Mouse (Mus musculus) mature B cell (primary cell): ENCODE results near the gene Magoh.

Source experiments
- in situ Hi-C: fragments of 300-500 bp; cut with MboI; formaldehyde crosslinking; loops from 2 replicates; pipeline ENCODE4 v1.14.3; 2019

Magoh gene

DNA sequence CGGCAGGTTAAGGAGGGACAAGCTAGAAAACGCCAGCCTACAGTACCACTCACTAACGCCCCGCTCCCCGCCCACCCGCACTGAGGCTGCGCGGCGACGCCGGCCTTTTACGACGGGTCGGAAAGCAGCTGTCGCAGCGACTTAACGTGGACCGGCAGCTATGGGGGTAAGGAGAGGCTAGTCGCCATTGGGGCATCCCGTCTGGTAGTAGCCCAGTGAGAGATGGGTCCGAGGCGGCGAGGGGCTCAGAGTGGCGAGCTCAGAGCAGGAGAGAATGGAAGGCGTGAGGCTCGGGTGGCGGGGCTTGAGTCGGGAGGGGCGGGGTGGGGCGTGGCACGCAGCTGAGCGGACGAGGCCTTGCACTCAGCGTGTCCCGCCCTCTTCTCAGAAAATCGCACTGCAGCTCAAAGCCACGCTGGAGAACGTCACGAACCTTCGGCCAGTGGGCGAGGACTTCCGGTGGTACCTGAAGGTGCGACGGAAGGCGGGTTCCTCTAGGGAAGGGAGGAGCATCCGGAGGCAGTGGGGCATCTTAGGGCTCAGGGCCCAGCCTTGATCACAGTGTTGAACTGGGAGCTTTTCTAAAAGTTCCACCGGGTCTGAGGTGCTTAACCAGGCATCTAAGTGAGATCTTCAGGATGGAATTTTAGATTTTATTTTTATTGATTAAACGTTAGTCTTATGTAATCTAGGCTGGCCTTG is 10.3 kb downstream of the Magoh start, which contains the start of gene 0610037L13Rik:
Gene 0610037L13Rik (plus strand): TSS at position 83 of the 702 bp plus-strand sequence.
- in situ Hi-C loops = no loop called here

GRCm38 (mm10) chr4:107892663-107893062 is 13.1 kb downstream of the Magoh start:
- in situ Hi-C loops = no loop called here

DNA sequence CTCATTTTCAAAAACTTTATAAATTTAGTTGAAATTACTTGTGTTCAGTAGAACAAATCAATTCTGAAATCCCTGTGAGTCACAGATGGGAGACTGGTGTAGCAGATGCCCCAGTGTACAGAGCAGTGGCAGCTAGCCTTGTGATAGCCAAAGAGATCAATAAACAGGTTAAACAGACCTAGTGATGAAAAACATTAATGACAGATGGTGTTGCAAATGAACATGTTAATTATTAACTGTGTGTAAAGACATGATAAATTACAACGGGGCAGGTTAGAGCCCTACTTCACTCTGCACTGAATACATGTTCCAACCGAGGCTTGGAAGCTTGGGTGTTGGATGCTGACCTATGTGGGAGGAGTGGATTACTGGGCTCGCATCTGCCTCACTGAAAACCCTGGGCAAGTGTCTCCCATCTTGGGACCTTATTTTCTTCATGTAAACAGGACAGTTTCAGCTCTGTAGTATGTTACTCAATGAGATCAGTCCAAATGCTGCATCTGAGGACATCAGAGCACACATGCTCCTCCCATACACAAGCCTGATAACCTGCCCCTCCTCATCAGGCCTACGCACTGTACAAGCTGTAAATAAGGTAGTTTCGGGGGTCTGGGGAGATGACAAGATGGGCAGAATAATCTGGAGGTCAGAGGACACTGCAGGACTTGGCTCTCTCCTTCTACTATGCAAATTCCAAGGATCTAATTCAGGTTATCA is 19.8 kb downstream of the Magoh start:
- in situ Hi-C loops = no loop called here

DNA sequence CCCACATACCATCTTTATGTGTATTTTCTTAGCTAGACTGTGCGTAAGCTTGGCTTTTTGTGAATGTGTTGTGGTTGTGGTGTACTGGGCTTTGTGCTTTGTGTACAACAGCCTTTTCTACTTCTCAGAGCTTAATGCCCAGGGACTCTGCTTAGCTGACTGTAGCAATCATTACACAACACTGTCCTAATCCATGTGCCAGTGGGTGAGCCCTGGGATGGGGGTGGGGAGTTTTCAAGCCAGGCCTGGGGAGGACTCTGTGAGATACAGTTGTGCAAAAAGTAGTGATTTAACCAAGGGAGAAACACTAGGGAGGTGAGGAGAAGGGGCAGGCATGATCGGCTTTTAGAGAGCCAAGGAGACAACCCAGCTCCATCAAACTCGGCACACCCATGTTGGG is 20.7 kb downstream of the Magoh start:
- in situ Hi-C loops = no loop called here

GRCm38 (mm10) chr4:107904252-107904651 is 24.7 kb downstream of the Magoh start:
- in situ Hi-C loops = no loop called here

- in situ Hi-C loops = no loop called here
Measured at GRCm38 (mm10) chr4:107906561-107906960, 27.0 kb downstream of the Magoh start.

DNA sequence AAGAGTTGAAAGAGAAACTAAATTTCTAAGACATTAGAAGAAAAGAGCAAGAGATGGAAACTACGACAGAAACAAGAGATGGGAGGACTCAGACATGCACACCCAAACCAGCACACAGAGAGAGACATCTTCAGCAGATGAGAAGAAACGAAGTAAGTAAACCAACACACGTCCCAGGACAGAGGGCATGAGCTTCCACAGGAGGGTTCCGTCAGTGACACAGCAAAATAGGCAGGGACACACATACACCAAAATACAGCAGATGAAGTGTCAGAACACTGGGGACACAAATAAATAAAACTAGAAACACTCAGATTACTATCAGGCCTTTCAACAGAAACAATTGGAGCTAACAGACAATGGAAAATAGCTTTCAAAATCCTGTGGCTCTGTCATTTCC is 30.5 kb downstream of the Magoh start:
- in situ Hi-C loops = no loop called here

GRCm38 (mm10) chr4:107920336-107920735 is 40.8 kb downstream of the Magoh start:
- in situ Hi-C loops = no loop called here

GRCm38 (mm10) chr4:107921152-107921695 is 41.7 kb downstream of the Magoh start:
- in situ Hi-C loops = no loop called here

GRCm38 (mm10) chr4:107921952-107922351 is 42.4 kb downstream of the Magoh start:
- in situ Hi-C loops = no loop called here

- in situ Hi-C loops = no loop called here
Measured at GRCm38 (mm10) chr4:107923145-107923802, 43.7 kb downstream of the Magoh start, which contains the start of gene Cpt2. TSS of gene Cpt2 (minus strand) at chr4:107923610.

GRCm38 (mm10) chr4:107923803-107924194 is 44.2 kb downstream of the Magoh start:
- in situ Hi-C loops = no loop called here

GRCm38 (mm10) chr4:107928269-107928668 is 48.7 kb downstream of the Magoh start:
- in situ Hi-C loops = no loop called here

GRCm38 (mm10) chr4:107928726-107929125 is 49.2 kb downstream of the Magoh start:
- in situ Hi-C loops = no loop called here

DNA sequence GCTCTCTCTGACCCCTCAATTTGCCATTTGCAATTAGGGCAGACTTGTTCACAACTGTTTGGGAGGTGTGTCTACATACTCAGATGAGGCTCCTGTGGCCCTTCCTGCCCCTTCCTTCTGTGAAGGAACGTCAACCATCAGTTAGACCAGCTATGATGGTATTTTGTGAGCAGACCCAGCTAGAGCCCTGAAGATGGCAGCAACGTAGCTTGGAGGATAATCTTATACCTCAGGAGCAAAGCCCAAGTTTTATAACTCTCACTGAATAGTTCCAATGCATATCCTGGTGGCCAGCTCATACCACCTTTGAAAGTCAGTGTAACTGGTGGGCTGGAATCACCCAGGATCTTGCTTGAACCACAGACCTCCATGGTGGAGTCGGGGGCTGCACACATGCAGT is 51.9 kb downstream of the Magoh start:
- in situ Hi-C loops = no loop called here

DNA sequence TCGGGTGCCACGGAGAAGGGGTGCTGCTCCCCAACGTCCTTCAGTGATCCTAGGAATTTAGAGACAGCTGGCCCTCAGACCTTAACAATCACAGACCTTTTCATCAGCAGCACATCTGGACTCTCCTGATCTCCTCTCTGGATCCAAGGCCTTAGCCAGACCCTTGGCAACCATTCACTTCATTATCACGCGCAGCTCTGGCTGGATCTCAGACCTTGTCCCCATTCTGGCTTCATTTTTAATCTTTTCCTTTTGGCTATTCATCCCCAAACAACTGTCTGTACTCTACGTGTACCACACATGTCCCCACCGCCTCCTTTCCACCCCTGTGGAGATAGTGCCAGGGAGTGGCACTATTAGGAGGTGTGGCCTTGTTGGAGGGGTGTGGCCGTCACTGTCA is 53.7 kb downstream of the Magoh start:
- in situ Hi-C loops = no loop called here

GRCm38 (mm10) chr4:107935254-107935653 is 55.7 kb downstream of the Magoh start:
- in situ Hi-C loops = no loop called here
